Mouse (Mus musculus) mature B cell (primary cell): ENCODE results near the gene Brms1l.

ENCODE experiments used
- in situ Hi-C: fragments of 300-500 bp; cut with MboI; formaldehyde crosslinking; loops from 2 replicates; pipeline ENCODE4 v1.14.3; 2019

Brms1l gene

GRCm38 (mm10) chr12:55860631-55861030 lies 24.5 kb downstream of the Brms1l start:
- in situ Hi-C loops = no loop called here

- in situ Hi-C loops = no loop called here
Measured at GRCm38 (mm10) chr12:55867738-55868137, 31.6 kb downstream of the Brms1l start.

GRCm38 (mm10) chr12:55869622-55870322 lies 33.6 kb downstream of the Brms1l start:
- in situ Hi-C loops = no loop called here

GRCm38 (mm10) chr12:55885449-55885848 lies 49.3 kb downstream of the Brms1l start:
- in situ Hi-C loops = no loop called here

- in situ Hi-C loops = no loop called here
Measured at GRCm38 (mm10) chr12:55888570-55888969, 52.4 kb downstream of the Brms1l start.

GRCm38 (mm10) chr12:55904801-55905200 lies 68.7 kb downstream of the Brms1l start:
- in situ Hi-C loops = no loop called here

GRCm38 (mm10) chr12:55912138-55912537 lies 76.0 kb downstream of the Brms1l start:
- in situ Hi-C loops = no loop called here

GRCm38 (mm10) chr12:55913201-55913600 lies 77.1 kb downstream of the Brms1l start:
- in situ Hi-C loops = no loop called here

GRCm38 (mm10) chr12:55916250-55916649 lies 80.1 kb downstream of the Brms1l start:
- in situ Hi-C loops = no loop called here

- in situ Hi-C loops = no loop called here
Measured at GRCm38 (mm10) chr12:55917020-55917419, 80.9 kb downstream of the Brms1l start.
